Mouse (Mus musculus): Measurements from ENCODE around the gene Phox2a.

Phox2a gene

DNA sequence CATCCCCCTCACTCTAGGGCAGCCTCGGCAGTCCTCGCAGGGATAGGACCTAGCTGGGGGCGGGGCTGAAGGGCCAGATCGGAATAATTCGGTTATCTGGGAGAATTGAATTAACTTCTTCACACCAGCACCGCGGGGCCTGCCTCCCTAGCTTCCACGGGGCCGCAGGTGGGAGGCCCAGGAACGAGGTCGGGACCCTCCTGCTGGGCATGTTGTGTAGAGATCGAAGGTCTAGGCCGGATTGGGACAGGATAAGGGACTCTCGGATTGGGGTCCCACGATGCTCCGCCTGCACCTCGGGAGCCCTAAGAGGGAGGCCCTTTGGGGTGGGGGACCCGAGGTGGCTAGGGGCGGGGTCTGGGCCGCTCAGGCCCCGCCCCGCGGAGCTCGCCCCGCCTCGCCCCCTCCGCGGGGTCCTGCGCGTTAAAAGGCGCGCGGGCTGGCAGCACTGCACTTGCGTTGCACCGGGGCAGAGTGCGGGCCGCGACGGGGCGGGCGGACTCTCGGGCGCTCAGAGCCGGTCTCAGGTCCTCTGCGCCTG lies at the start of gene Phox2a:
Gene Phox2a (plus strand): TSS at position 453 of the 541 bp plus-strand sequence.
- ATAC-seq (ENCODE audit: low TSS enrichment) = no peak

- ATAC-seq (ENCODE audit: low TSS enrichment) = peak; percentile 58
These were observed 48.1 kb upstream of the Phox2a start for GRCm38 (mm10) chr7:101770051-101770450.

- no peak for ATAC-seq (ENCODE audit: low TSS enrichment)
These were observed 46.5 kb upstream of the Phox2a start for GRCm38 (mm10) chr7:101771604-101772003.

GRCm38 (mm10) chr7:101772687-101773086 lies 45.4 kb upstream of the Phox2a start:
- no peak for ATAC-seq (ENCODE audit: low TSS enrichment)

DNA sequence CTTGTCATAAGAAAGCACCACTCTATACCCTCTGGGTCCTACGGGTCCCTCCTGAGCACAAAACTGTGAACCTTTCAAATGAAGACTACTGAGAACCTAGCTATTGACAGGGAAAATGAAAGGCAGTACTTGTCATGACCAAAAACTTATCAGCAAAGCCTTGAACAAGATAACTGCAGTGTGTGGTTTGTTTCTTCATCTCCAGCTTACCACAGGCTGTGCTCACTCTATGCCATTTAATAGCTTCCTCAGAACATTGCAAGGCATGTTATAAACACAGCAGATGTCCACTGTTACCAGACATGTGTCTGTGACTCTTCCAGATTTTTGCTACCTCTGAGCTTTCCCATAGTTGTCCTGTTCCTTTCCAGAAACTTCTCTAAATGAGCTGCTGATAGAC lies 41.1 kb upstream of the Phox2a start:
- no peak for ATAC-seq (ENCODE audit: low TSS enrichment)

- no peak for ATAC-seq (ENCODE audit: low TSS enrichment)
These were observed 2.4 kb downstream of the Phox2a start for GRCm38 (mm10) chr7:101820295-101821030.

- peak; percentile 41; the same call in 1 of the 2 replicates for ATAC-seq (ENCODE audit: low TSS enrichment)
These were observed 3.7 kb downstream of the Phox2a start for GRCm38 (mm10) chr7:101821571-101822501.

- no peak for ATAC-seq (ENCODE audit: low TSS enrichment)
These were observed 5.0 kb downstream of the Phox2a start for GRCm38 (mm10) chr7:101822836-101823757.

GRCm38 (mm10) chr7:101823758-101824630 lies 5.9 kb downstream of the Phox2a start:
- no peak for ATAC-seq (ENCODE audit: low TSS enrichment)

- no peak for ATAC-seq (ENCODE audit: low TSS enrichment)
These were observed 12.3 kb downstream of the Phox2a start for GRCm38 (mm10) chr7:101830373-101830772.

- ATAC-seq (ENCODE audit: low TSS enrichment) = no peak
These were observed 13.3 kb downstream of the Phox2a start for GRCm38 (mm10) chr7:101831437-101831836.

DNA sequence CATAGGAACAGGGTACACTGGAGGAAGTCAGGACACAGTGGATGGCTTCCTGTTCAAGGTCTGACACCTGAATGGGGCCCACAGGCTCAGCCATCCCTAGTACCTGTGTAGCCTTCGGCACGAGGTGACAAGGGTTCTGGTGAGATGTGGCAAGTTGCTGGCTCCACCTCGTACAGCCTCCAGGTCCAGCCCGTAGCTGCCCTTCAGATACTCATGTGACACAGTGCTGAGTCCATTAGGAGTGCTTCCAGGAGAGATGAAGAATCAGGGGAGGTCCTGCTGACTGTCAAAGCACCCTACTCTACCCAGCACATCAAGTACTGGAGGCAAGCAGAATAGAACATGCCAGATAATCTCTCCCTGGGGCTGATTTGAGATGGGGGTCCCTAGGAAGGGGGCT lies 14.3 kb downstream of the Phox2a start:
- ATAC-seq (ENCODE audit: low TSS enrichment) = no peak

DNA sequence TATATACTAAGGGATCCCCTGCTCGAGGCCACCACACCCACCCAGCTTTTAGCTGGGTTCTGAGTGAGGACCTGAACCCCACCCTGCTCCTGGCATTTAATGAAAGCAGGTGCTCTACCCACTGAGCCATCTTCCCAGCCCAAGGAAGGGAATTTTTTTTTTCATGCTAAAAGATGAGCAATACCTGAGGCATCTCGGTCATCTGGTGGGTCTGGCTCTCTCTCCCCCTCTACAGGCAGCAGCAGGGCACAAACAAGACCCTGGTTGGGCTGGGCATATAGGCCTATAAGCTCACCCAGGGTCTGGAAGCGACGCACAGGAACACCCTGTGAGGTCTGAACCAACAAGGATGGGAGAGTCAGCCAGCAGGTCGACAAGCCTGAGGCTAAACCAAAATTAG lies 15.2 kb downstream of the Phox2a start:
- ATAC-seq (ENCODE audit: low TSS enrichment) = no peak

DNA sequence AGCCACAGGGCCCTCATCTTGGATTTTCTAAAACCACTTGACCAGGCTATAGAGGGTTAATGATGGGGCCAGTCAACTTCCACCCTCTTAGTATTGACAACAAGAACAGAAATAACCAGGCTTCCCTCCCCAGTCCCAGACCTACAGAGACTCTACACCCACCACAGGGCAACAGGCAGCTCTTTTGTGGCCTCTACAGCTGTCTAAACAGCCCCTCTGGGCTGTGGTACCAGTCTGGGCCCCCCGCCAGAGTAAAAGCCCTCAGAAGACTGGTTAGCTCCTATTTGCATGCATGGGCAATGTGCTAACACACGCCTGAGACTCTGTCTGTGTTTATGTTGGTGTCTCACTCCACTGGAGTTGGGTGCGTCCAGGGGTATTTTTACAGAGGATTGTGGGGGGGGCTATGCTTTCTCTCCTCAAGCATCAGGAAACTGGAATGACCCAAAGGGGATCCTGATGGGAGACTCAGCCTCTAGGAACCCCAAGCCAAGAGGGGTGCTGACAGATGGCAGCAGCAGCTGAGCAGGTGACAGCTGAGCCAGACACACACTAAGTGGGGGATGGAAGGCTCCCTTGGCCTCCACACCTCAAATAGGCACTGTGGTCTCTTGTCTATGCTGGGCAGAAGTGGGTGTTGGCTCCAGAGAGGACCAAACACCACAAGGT lies 15.9 kb downstream of the Phox2a start:
- ATAC-seq (ENCODE audit: low TSS enrichment) = no peak

DNA sequence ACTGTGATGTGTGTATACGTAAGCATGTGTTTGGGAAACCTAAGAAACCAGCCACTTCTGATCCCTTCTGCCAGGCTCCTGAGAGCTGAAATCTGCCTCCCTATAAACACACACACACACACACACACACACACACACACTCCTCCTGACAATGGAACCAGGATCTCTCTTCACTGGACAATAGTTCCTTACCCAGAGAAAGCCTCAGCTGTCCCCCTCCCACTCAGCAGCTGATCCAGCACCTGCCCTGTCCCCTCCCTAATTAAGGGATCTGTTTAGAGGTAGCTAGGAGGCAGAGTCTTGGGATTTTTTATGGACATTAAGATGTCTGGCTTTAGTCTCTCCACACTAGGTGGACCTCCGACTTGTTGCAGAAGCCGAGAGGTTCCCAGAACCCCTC lies 16.8 kb downstream of the Phox2a start:
- ATAC-seq (ENCODE audit: low TSS enrichment) = no peak

GRCm38 (mm10) chr7:101835457-101836109 lies 17.5 kb downstream of the Phox2a start:
- ATAC-seq (ENCODE audit: low TSS enrichment) = no peak

GRCm38 (mm10) chr7:101836271-101837153 lies 18.4 kb downstream of the Phox2a start:
- ATAC-seq (ENCODE audit: low TSS enrichment) = peak; percentile 38

DNA sequence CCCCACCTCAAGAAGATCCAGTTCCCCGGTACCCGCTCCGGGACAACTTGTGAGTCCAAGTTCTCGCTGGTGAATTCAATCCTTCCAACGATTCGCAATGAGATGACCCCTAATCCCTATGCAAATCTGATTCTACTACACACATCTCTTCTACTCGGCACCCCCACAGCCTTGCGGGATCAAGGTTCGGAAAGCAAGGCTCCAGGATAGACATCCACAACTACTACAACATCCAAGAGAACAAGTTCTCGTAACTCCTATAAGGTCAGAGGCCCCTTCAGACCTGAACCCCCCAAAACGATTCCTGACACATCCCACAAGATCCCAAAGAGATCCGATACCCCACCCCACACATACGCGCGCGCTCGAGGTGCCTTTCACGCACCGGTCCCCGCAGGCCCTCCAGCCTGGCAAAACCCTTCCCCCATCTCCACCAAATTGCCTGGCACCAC lies 19.1 kb downstream of the Phox2a start:
- peak; percentile 3; the same call in 1 of the 2 replicates for ATAC-seq (ENCODE audit: low TSS enrichment)

Measured in frontal cortex, adult (tissue).